Mouse (Mus musculus) right cerebral cortex, postnatal 25 days (tissue): ENCODE data around the gene Nfatc2ip.
A peak's percentile ranks its signal among the peaks of the same experiment; 100 is the strongest.
"Not testable (repeated sequence)": the region's sequence is repeated elsewhere in the genome, so short reads cannot be mapped to it uniquely, and the experiment has no call there.

Experiments
- DNase-seq: peaks from one replicate; pipeline ENCODE4 v3.0.0; 2022

The Nfatc2ip gene

GRCm38 (mm10) chr7:126402518-126402917, 6.0 kb upstream of the Nfatc2ip start:
- not testable (repeated sequence) for DNase-seq

- DNase-seq: peak; percentile 64
These were observed 3.0 kb upstream of the Nfatc2ip start for GRCm38 (mm10) chr7:126399548-126399947.

GRCm38 (mm10) chr7:126397822-126398221, 1.3 kb upstream of the Nfatc2ip start:
- no peak for DNase-seq

GRCm38 (mm10) chr7:126397221-126397620, 684 bp upstream of the Nfatc2ip start:
- DNase-seq: no peak

GRCm38 (mm10) chr7:126392086-126392884, 4.3 kb downstream of the Nfatc2ip start:
- not testable (repeated sequence) for DNase-seq

- no peak for DNase-seq
These were observed 8.4 kb downstream of the Nfatc2ip start for GRCm38 (mm10) chr7:126388185-126388584.

GRCm38 (mm10) chr7:126383565-126383964, 13.0 kb downstream of the Nfatc2ip start:
- no peak for DNase-seq

- DNase-seq: peak; percentile 96
These were observed 19.0 kb downstream of the Nfatc2ip start, which contains the start of gene Spns1 for GRCm38 (mm10) chr7:126377278-126378158. Gene Spns1, minus strand, starts transcription at chr7:126377450.

GRCm38 (mm10) chr7:126376903-126377277, 19.6 kb downstream of the Nfatc2ip start:
- DNase-seq: no peak

GRCm38 (mm10) chr7:126375012-126375411, 21.5 kb downstream of the Nfatc2ip start:
- no peak for DNase-seq

- DNase-seq: no peak
These were observed 22.0 kb downstream of the Nfatc2ip start for GRCm38 (mm10) chr7:126374526-126374925.

- no peak for DNase-seq
These were observed 23.5 kb downstream of the Nfatc2ip start for GRCm38 (mm10) chr7:126373007-126373406.

GRCm38 (mm10) chr7:126369393-126369792, 27.1 kb downstream of the Nfatc2ip start, which contains the start of gene Lat:
Gene Lat, minus strand, starts transcription at chr7:126369570.
- DNase-seq: no peak

- DNase-seq: no peak
These were observed 28.2 kb downstream of the Nfatc2ip start for GRCm38 (mm10) chr7:126368367-126368766.

GRCm38 (mm10) chr7:126367636-126368035, 28.9 kb downstream of the Nfatc2ip start:
- no peak for DNase-seq

GRCm38 (mm10) chr7:126363038-126363437, 33.5 kb downstream of the Nfatc2ip start:
- no peak for DNase-seq

- DNase-seq: no peak
These were observed 37.5 kb downstream of the Nfatc2ip start for GRCm38 (mm10) chr7:126359049-126359448.

- DNase-seq: no peak
These were observed 38.1 kb downstream of the Nfatc2ip start for GRCm38 (mm10) chr7:126358413-126358812.

GRCm38 (mm10) chr7:126357838-126358237, 38.7 kb downstream of the Nfatc2ip start:
- no peak for DNase-seq

- no peak for DNase-seq
These were observed 39.5 kb downstream of the Nfatc2ip start for GRCm38 (mm10) chr7:126356793-126357591.

- DNase-seq: peak; percentile 18
These were observed 40.5 kb downstream of the Nfatc2ip start for GRCm38 (mm10) chr7:126355847-126356597.
